Mouse (Mus musculus) adrenal gland, postnatal 25 days (tissue): Measurements from ENCODE around the gene Unc79. TPM values are rescaled to one million over a fixed set of nuclear protein-coding genes. Genes with fewer than 3 reads are reported as not detected.

Experiments
- DNase-seq: peaks from one replicate; pipeline ENCODE4 v3.0.0; 2021; ENCODE audit warnings: mixed read lengths
- total RNA-seq: library from RNA; stranded (reverse); gene quantifications from 2 replicates; pipeline ENCODE4 v1.2.3, GENCODE M21; 2021

The Unc79 gene
- total RNA-seq, 1 experiment from 2014 or later: 11.2 TPM

GRCm38 (mm10) chr12:103128914-103129313, 180.3 kb downstream of the Unc79 start:
- DNase-seq: no peak

- DNase-seq: no peak
Measured at GRCm38 (mm10) chr12:103129395-103130248, 181.0 kb downstream of the Unc79 start.

- DNase-seq: no peak
Measured at GRCm38 (mm10) chr12:103131419-103131818, 182.8 kb downstream of the Unc79 start.

- DNase-seq: no peak
Measured at GRCm38 (mm10) chr12:103142550-103143010, 193.9 kb downstream of the Unc79 start.

GRCm38 (mm10) chr12:103143798-103144565, 195.3 kb downstream of the Unc79 start:
- peak; percentile 66 for DNase-seq

GRCm38 (mm10) chr12:103150247-103150646, 201.6 kb downstream of the Unc79 start:
- DNase-seq: no peak

GRCm38 (mm10) chr12:103154927-103155326, 206.3 kb downstream of the Unc79 start:
- no peak for DNase-seq

GRCm38 (mm10) chr12:103155406-103155805, 206.7 kb downstream of the Unc79 start:
- DNase-seq: no peak

- no peak for DNase-seq
Measured at GRCm38 (mm10) chr12:103157129-103157910, 208.7 kb downstream of the Unc79 start.

- no peak for DNase-seq
Measured at GRCm38 (mm10) chr12:103159016-103159415, 210.4 kb downstream of the Unc79 start.

GRCm38 (mm10) chr12:103160721-103161120, 212.1 kb downstream of the Unc79 start:
- no peak for DNase-seq

- no peak for DNase-seq
Measured at GRCm38 (mm10) chr12:103163596-103163995, 214.9 kb downstream of the Unc79 start.

- DNase-seq: no peak
Measured at GRCm38 (mm10) chr12:103164101-103165030, 215.7 kb downstream of the Unc79 start.

GRCm38 (mm10) chr12:103168892-103169291, 220.2 kb downstream of the Unc79 start:
- no peak for DNase-seq

- no peak for DNase-seq
Measured at GRCm38 (mm10) chr12:103183057-103183456, 234.4 kb downstream of the Unc79 start.

- DNase-seq: no peak
Measured at GRCm38 (mm10) chr12:103187020-103187419, 238.4 kb downstream of the Unc79 start.

- no peak for DNase-seq
Measured at GRCm38 (mm10) chr12:103188223-103188622, 239.6 kb downstream of the Unc79 start.

GRCm38 (mm10) chr12:103189771-103190170, 241.1 kb downstream of the Unc79 start:
- no peak for DNase-seq

GRCm38 (mm10) chr12:103192996-103193395, 244.3 kb downstream of the Unc79 start:
- DNase-seq: no peak

GRCm38 (mm10) chr12:103202592-103203544, 254.2 kb downstream of the Unc79 start:
- peak; percentile 73 for DNase-seq
